Mouse (Mus musculus) MEL (cell line): ENCODE results near the gene Stom. TPM values are rescaled to one million over a fixed set of nuclear protein-coding genes. Genes with fewer than 3 reads are reported as not detected.

Experiments
- DNase-seq: peaks from one replicate; pipeline ENCODE4 v3.0.0; 2011; ENCODE audit warnings: low read depth, low spot score
- H3K27ac ChIP-seq: 2 replicates; pipeline ENCODE4 v1.5.1; 2012; ENCODE audit warnings: low read depth, mild to moderate bottlenecking, control low read depth, low read length, moderate library complexity; ENCODE audit not compliant: control insufficient read depth
- H3K27me3 ChIP-seq, 2 experiments: fragments of 150-350 bp in 1 of 2; sonication (generic) in 1 of 2; 2 replicates each; pipeline ENCODE4 v1.6.1; 2012; ENCODE audit warnings: low read length in 2 of 2, mild to moderate bottlenecking in 2 of 2, improper control_type of control experiment in 1 of 2, moderate library complexity in 1 of 2; ENCODE audit not compliant: insufficient read depth in 2 of 2, control insufficient read depth in 1 of 2
- H3K36me3 ChIP-seq, 2 experiments: 2 replicates each; pipeline ENCODE4 v1.6.1; 2012 to 2014; ENCODE audit warnings: low read length in 2 of 2, improper control_type of control experiment in 1 of 2, inconsistent platforms in 1 of 2, mild to moderate bottlenecking in 1 of 2; ENCODE audit not compliant: insufficient read depth in 2 of 2, control insufficient read depth in 1 of 2
- H3K4me1 ChIP-seq, 2 experiments: fragments of 150-350 bp in 1 of 2; sonication (generic) in 1 of 2; 2 replicates each; pipeline ENCODE4 v1.6.1; 2012; ENCODE audit warnings: low read length in 2 of 2, improper control_type of control experiment in 1 of 2, mild to moderate bottlenecking in 1 of 2; ENCODE audit not compliant: insufficient read depth in 2 of 2, control insufficient read depth in 1 of 2
- H3K4me3 ChIP-seq, 2 experiments: fragments of 150-350 bp in 1 of 2; sonication (generic) in 1 of 2; 2 replicates each; pipeline ENCODE4 v1.5.1; 2012; ENCODE audit warnings: low read depth in 2 of 2, low read length in 2 of 2, mild to moderate bottlenecking in 2 of 2, moderate library complexity in 2 of 2, control low read depth in 1 of 2, improper control_type of control experiment in 1 of 2; ENCODE audit not compliant: control insufficient read depth in 1 of 2, insufficient read depth in 1 of 2
- H3K79me2 ChIP-seq: 2 replicates; pipeline ENCODE4 v1.6.1; 2012; ENCODE audit warnings: mild to moderate bottlenecking, low read length, moderate library complexity; ENCODE audit not compliant: control insufficient read depth, poor library complexity, insufficient read depth
- H3K9ac ChIP-seq: 2 replicates; pipeline ENCODE4 v1.6.1; 2012; ENCODE audit warnings: low read depth, mild to moderate bottlenecking, control low read depth, low read length, moderate library complexity; ENCODE audit not compliant: control insufficient read depth, poor library complexity, severe bottlenecking
- H3K9me3 ChIP-seq: fragments of 150-350 bp; sonication (generic); replicated peaks from 2 replicates; pipeline ENCODE4 v1.6.1; 2012; ENCODE audit warnings: mild to moderate bottlenecking, low read length, improper control_type of control experiment, moderate library complexity; ENCODE audit not compliant: insufficient read depth
- CHD2 ChIP-seq: IDR thresholded peaks from 2 replicates; pipeline ENCODE4 v1.6.1; 2011; ENCODE audit warnings: low read length, improper control_type of control experiment
- E2F4 ChIP-seq: IDR thresholded peaks from 2 replicates; pipeline ENCODE4 v1.6.1; 2011; ENCODE audit warnings: low read depth, low read length, improper control_type of control experiment, borderline replicate concordance
- ELF1 ChIP-seq: IDR thresholded peaks from 2 replicates; pipeline ENCODE4 v1.6.1; 2014; ENCODE audit warnings: low read depth, mild to moderate bottlenecking, inconsistent platforms, low read length, improper control_type of control experiment, moderate library complexity
- GABPA ChIP-seq: IDR thresholded peaks from 2 replicates; pipeline ENCODE4 v1.6.1; 2012; ENCODE audit warnings: low read depth, mild to moderate bottlenecking, inconsistent platforms, low read length, improper control_type of control experiment, moderate library complexity
- GATA1 ChIP-seq: IDR thresholded peaks from 2 replicates; pipeline ENCODE4 v1.6.1; 2011; ENCODE audit warnings: low read depth, low read length, improper control_type of control experiment
- HCFC1 ChIP-seq: IDR thresholded peaks from 2 replicates; pipeline ENCODE4 v1.6.1; 2012; ENCODE audit warnings: low read depth, mild to moderate bottlenecking, inconsistent platforms, low read length, improper control_type of control experiment, moderate library complexity
- KAT2A ChIP-seq: conservative IDR thresholded peaks from 2 replicates; pipeline ENCODE4 v1.6.1; 2012; ENCODE audit warnings: low read depth, low read length, improper control_type of control experiment, inconsistent platforms
- MXI1 ChIP-seq: IDR thresholded peaks from 2 replicates; pipeline ENCODE4 v1.6.1; 2011; ENCODE audit warnings: mild to moderate bottlenecking, low read depth, low read length, improper control_type of control experiment
- NELFE ChIP-seq: IDR thresholded peaks from 2 replicates; pipeline ENCODE4 v1.6.1; 2011; ENCODE audit warnings: low read depth, low read length, improper control_type of control experiment
- NRF1 ChIP-seq: IDR thresholded peaks from 2 replicates; pipeline ENCODE4 v1.6.1; 2014; ENCODE audit warnings: low read depth, mild to moderate bottlenecking, inconsistent platforms, low read length, improper control_type of control experiment, moderate library complexity; ENCODE audit not compliant: poor library complexity, insufficient read depth, severe bottlenecking
- POLR2AphosphoS2 ChIP-seq: IDR thresholded peaks from 2 replicates; pipeline ENCODE4 v1.6.1; 2011; ENCODE audit warnings: low read length, improper control_type of control experiment
- RAD21 ChIP-seq: IDR thresholded peaks from 2 replicates; pipeline ENCODE4 v1.6.1; 2011; ENCODE audit warnings: mild to moderate bottlenecking, low read depth, low read length, improper control_type of control experiment
- SIN3A ChIP-seq: IDR thresholded peaks from 2 replicates; pipeline ENCODE4 v1.6.1; 2012; ENCODE audit warnings: low read length, improper control_type of control experiment, inconsistent platforms
- SMC3 ChIP-seq: IDR thresholded peaks from 2 replicates; pipeline ENCODE4 v1.6.1; 2011; ENCODE audit warnings: low read depth, low read length, improper control_type of control experiment
- TAL1 ChIP-seq: IDR thresholded peaks from 2 replicates; pipeline ENCODE4 v1.6.1; 2012; ENCODE audit warnings: mild to moderate bottlenecking, inconsistent platforms, low read length, moderate library complexity, mixed read lengths
- TBP ChIP-seq: IDR thresholded peaks from 2 replicates; pipeline ENCODE4 v1.8.0; 2011; ENCODE audit warnings: low read depth, low read length, improper control_type of control experiment
- UBTF ChIP-seq: IDR thresholded peaks from 2 replicates; pipeline ENCODE4 v1.6.1; 2012; ENCODE audit warnings: low read depth, mild to moderate bottlenecking, inconsistent platforms, low read length, improper control_type of control experiment, moderate library complexity, borderline replicate concordance; ENCODE audit not compliant: insufficient read depth
- USF2 ChIP-seq, 2 experiments: IDR thresholded peaks; 2 replicates each; pipeline ENCODE4 v1.6.1; 2011 to 2012; ENCODE audit warnings: improper control_type of control experiment in 2 of 2, low read length in 2 of 2, borderline replicate concordance in 1 of 2, inconsistent platforms in 1 of 2, low read depth in 1 of 2, mild to moderate bottlenecking in 1 of 2; ENCODE audit not compliant: insufficient read depth in 1 of 2
- ZC3H11A ChIP-seq: IDR thresholded peaks from 2 replicates; pipeline ENCODE4 v1.6.1; 2012; ENCODE audit warnings: low read depth, mild to moderate bottlenecking, inconsistent platforms, low read length, improper control_type of control experiment
- ZKSCAN1 ChIP-seq: IDR thresholded peaks from 2 replicates; pipeline ENCODE4 v1.6.1; 2012; ENCODE audit warnings: low read depth, mild to moderate bottlenecking, inconsistent platforms, low read length, improper control_type of control experiment, moderate library complexity
- ZNF384 ChIP-seq: IDR thresholded peaks from 2 replicates; pipeline ENCODE4 v1.6.1; 2012; ENCODE audit warnings: low read depth, mild to moderate bottlenecking, inconsistent platforms, low read length, improper control_type of control experiment
- polyA plus RNA-seq, 2 experiments: library from polyadenylated mRNA; stranded (reverse) in 1 of 2; unstranded in 1 of 2; fragments of >175 nt in 1 of 2; fragments of >200 nt in 1 of 2; gene quantifications; 2 replicates each; pipeline versions ENCODE4 v1.2.1 to v1.2.4; 2012; ENCODE audit warnings: low replicate concordance in 2 of 2, low read depth in 1 of 2; ENCODE audit not compliant: insufficient read length in 2 of 2, insufficient read depth in 1 of 2, missing spikeins in 1 of 2
- total RNA-seq: library from RNA; depleted of rRNA; stranded (reverse); fragments of 300-350 nt; gene quantifications from 2 replicates; pipeline ENCODE4 v1.2.3, GENCODE M21; 2012

Stom gene
- total and polyA plus RNA-seq, 3 experiments: 28.0 to 49.4 TPM; not detected in 1

- TF ChIP-seq TBP (no peak), TAL1 (no peak), ZC3H11A (peak; percentile 88), ZNF384 (no peak), USF2 (IDR thresholded peaks at IDR 0.05; ENCODE audit: borderline replicate concordance in 1 of 2, insufficient read depth in 1 of 2, low read depth in 1 of 2, low read length in 2 of 2) (no peak), ELF1 (no peak), HCFC1 (no peak), KAT2A (no peak), E2F4 (no peak), SIN3A (peak; percentile 49; the same call in 1 of the 2 replicates), RAD21 (peak; percentile 81), CHD2 (no peak), UBTF (no peak), POLR2AphosphoS2 (no peak), GATA1 (peak; percentile 28; the same call in 1 of the 2 replicates), GABPA (no peak), NELFE (no peak), NRF1 (no peak), MXI1 (no peak), SMC3 (peak; percentile 96)
Observed at GRCm38 (mm10) chr2:35349184-35349583, 12.4 kb upstream of the Stom start (continued).

- Histone ChIP-seq H3K9ac (no peak overlapping the region), H3K27ac (no peak overlapping the region), H3K4me3 (no peak overlapping the region), H3K36me3 (peaks cover 0 to 2% of the 10 kb centered on the region in 2 experiments; a peak in 1 of 4 replicates), H3K79me2 (no peaks in the 10 kb centered on the region), H3K27me3 (no peaks in the 10 kb centered on the region), H3K4me1 (peaks cover 5 to 24% of the 10 kb centered on the region in 2 experiments; a peak in 2 of 4 replicates), H3K9me3 (no peaks in the 10 kb centered on the region)
- no peak for DNase-seq
- TF ChIP-seq ELF1 (peak; percentile 59; the same call in 1 of the 2 replicates), GABPA (no peak)
Observed at GRCm38 (mm10) chr2:35345984-35346383, 9.2 kb upstream of the Stom start.

DNA sequence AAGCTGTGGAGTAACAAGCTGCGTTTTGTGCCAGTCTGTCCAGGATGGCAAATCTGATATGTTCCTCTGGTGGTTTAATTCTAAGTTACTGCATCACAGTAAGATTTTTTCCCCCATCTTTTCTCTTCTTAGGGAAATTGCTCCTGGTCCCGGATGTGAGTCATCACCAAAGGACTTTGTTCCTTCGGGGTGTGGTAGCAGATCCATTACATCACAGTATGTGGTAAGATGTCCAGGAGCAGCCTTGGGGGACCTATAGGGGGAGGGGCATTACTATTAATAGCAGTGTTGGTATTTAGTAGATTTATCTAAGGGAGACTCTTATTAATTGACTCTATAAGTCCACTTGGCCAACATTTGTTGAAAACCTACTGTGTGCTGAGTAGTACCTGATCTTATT, 5.8 kb upstream of the Stom start:
- peaks cover 0 to 2% of the 10 kb centered on the region in 2 experiments; a peak in 1 of 4 replicates for H3K36me3 ChIP-seq
- no peak for DNase-seq
- H3K27ac ChIP-seq: no peak overlapping the region
- H3K9me3 ChIP-seq: no peaks in the 10 kb centered on the region
- H3K4me1 ChIP-seq: peaks cover 0 to 11% of the 10 kb centered on the region in 2 experiments; a peak in 2 of 4 replicates
- H3K79me2 ChIP-seq: no peaks in the 10 kb centered on the region
- peak; percentile 54; the same call in 1 of the 2 replicates for TF ChIP-seq ZKSCAN1
- TF ChIP-seq SIN3A: no peak
- H3K27me3 ChIP-seq: no peaks in the 10 kb centered on the region
- H3K4me3 ChIP-seq: no peak overlapping the region
- no peak overlapping the region for H3K9ac ChIP-seq
